Mouse (Mus musculus) ovary, postnatal 10 days (tissue): ENCODE results near the gene Slc22a23.
"Not testable (repeated sequence)": the region's sequence is repeated elsewhere in the genome, so short reads cannot be mapped to it uniquely, and the experiment has no call there.

Experiments
- DNase-seq: peaks from one replicate; pipeline ENCODE4 v3.0.0; 2022; ENCODE audit warnings: low spot score

The Slc22a23 gene

DNA sequence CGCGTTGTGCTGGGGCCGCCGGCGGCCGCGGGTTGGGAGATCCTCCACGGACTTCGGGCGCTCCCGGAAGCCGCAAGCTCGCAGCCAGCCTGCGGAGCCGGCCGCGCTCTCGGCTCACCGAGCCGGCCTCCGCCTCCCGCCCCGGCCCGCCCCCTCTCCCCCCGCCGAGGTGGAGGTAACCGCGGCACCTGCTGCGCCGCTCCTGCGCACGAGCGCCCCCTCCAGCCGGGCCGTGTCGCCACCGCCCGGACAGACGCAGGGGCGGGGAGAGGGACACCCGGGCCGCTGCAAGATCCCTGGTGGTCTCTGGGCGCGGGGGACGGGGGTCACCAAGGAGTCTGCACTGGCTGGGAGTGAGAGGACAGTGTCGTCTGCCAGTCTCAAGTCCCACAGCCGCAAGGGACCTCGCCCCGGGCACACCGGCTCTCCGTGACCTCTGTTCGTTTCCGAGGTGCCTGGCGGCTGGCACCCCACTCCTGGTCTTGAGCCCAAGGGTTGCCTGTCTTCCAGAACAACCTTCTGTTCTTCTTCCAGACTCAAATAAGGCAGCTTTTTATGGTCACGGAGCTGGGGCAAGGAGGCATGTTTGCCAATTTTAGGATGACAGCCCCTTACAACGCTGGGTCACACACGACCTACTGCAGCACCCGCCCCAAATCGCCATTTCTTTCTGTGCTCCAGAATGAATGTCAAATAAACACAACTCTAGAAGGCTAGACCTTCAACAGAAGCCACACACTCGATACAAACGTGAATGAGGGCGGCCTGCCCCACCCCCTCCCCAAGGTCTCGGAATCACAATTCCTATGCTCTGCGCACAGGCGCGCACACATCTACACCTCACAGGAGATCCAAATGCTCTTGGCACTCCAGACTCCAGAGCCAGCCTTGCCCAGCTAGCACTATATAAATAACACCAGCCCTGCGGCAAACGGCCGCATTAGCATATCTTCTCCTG, at the start of gene Slc22a23:
Gene Slc22a23, minus strand, starts transcription at position 55 of the 958 bp plus-strand sequence.
- DNase-seq, result peak; percentile 42

DNA sequence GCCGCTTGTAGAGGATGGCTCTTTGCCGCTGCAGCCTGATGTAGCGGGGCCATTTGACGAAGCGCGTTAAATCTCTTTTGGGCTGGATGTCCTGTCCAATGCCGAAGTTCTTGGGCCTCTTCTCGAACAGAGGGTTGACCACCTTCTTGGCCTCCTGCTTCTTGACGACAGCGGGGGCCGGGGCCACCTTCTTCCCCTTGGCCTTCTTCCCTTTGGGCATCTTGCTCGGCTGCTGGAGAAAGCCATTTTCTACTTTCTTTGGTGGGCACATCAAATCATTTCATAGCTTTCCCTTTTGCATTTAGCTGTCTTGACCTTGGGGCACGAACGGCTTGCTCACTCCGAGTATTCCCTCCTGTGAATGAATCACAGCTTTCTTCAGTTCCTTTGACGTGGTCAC, 49.3 kb upstream of the Slc22a23 start:
- not testable (repeated sequence) for DNase-seq

DNA sequence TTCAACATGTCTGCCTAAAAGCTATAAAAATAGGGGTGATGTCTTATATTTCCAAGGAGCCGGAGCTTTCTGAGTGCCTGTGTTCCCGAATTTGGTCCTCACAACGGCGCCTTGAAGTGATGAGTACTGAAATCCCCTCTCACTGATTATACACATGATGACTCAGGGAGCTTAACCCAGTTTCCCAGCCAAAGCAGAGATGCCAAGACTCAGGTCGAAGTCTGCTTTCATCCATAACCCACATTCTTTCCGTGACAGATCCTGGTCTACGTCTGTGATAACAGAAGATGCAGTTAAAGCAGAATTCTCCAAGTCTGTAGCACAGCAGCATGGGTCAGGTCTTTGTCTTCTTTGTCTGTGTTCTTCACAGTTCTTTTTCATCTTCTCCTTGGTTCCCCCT, 47.4 kb upstream of the Slc22a23 start:
- DNase-seq, result no peak

DNA sequence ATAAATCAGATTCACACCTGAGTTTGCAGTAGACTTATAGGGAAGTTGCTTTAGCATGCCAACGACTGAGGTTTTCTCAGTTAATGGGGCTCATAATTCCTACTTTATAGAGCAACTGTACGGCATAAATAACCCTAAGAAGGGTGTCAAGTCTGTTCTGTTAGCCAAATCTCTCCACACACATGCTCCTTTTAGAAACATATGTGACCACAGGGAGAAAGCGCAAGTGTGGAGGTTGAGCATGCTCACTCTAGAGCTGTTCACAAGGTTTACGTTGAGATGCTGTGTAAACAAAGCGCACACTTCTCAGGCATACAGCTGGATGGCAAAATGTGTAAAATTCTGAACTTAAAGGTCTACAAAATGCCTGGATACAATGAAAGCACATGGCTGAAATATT, 43.2 kb upstream of the Slc22a23 start:
- no peak for DNase-seq

DNA sequence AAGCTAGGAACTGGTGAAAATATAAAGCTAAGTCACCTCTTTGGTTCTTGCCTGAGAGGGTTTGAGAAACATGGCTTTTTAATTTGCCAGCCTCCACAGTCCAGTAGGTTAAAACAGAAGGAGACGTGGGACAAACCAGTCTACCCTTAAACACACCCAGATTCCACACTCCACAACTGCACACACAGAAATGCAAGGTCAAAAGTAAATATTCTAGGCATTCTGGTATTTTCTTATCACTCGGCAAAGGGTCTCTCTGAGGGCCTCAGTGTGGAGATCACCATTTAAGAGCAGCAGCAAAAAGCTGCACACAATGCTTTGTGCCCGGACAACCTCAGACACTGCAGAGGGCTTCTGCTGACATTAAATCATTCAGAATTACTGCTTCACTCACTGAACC, 38.4 kb upstream of the Slc22a23 start:
- no peak for DNase-seq

DNA sequence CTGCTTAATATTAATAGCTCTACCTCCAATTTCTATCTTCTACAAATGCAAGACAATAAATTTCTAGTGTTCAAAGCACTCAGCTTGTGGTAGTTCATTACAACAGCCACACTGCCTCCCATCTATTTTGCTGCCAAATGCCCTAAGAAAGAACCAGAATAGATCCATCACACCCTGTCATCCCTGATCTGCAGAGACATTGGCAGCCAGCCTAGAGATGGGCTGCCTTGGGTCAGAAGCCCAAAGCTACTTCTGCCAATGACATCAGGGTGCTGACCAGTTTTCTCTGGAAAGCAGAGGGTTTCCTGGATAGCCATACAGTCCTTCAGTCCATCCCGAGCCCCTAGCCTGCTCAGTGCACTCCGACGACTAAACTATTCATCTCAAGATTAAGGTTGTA, 33.9 kb upstream of the Slc22a23 start:
- no peak for DNase-seq

DNA sequence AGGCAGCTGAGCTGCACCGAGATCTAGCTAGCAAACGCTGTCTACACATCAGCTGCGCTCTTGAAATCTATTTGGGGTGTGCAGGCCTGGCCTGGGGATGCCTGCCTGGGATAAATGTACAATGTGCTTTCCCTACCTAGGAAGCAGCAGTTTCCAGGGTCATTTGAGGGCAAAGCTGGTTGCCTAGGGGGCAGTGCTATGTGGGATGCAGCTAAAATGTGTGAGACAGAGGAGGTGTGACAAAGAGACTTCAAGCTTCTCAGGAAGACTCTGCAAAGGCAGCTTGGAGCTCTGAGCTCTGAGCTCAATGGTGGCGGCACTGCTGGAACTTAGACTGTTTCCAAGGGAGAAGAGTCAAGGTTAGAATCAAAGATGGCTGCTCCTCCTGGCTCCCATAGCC, 30.2 kb upstream of the Slc22a23 start:
- DNase-seq, result no peak

DNA sequence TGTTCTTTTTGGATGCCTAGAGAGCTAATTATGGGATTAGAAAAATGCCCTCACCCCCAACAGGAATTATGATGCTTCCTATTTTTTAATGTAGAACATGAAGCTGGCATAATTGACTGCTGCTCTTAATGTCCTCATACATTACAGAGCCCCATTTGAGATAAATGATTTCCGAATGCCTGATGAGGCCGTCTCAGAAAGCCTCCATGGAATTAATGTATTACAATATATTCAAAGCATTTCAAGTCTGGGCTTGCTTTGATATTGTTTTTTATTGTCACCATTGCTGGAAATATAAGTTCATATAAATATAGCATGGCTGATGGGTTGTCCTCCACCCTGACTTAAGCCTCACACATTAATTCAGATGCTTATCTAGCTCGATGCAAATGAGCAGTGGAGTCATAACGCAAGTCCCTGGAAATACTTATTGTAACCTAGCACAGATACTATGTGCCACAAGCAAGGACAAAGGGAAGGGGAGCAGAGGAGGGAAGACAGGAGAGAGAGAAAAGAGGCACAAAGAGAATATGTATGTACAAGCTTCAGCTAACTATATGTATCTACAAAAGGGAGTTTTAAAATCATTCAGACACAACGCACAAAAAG, 28.0 kb upstream of the Slc22a23 start:
- DNase-seq, result no peak

DNA sequence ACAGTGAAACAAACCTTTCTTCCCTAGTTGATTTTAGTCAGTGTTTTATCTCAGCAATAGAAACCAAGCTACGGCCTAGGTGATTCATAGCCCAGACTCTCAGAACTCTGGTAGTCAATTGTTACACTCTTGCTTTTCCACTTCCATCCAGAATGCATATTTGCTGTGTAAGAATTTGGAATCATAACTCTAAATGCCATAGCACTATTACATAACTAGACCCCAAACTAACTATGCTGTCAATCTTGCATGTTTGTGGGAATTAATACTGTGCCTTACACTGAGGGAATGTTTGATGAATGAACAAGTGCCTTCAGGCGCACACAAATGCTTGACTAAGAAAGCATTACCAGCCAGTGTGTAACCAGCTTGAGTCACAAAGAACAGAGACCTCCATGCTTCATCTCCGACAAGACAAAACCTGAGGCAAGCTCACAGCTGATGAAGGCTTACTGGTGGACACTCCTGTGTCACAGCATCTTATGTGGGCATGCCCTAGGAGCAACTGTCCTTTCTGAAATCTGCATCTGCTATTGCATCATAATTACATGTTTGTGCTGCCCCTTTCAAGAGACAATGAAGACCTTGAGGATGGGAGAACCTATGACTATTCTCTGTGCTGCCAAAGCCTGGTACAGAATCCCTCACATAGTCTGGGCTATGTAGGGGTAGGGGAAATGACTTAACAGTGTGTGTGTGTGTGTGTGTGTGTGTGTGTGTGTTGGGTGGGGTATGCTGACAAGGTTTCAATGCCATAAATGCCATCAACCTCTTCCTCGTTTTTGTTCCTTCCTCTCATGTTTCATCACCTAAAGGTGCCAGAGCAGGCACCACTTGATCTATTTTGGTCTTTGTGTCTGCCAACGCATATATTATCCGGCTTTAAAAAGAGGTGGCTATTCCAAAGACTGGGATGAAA, 27.2 kb upstream of the Slc22a23 start:
- DNase-seq, result no peak

DNA sequence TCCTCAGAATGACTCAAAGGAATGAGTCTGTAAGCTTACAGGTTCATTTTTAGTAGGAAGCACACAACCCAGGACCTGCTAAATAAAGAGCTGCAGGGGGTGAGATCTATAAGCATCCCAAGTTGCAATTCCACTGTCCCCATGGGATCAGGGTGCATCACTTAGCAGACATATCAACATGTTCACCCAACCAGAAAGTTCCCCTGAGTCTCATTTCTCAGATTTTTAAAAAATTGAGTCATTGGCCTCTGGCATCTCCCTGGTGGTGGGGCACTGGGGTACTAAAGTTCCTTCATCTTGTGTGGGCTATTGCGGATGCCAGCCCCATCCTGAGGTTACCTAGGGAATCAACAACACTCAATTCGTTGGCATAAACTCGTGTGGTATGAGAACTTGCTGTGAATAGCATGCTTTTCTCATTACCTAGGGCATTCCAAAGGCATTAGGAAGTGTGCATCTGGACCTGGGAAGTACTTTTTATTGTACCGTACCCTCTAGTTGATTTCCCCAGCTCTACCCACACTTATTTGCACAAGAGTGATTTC, 25.4 kb upstream of the Slc22a23 start:
- no peak for DNase-seq

DNA sequence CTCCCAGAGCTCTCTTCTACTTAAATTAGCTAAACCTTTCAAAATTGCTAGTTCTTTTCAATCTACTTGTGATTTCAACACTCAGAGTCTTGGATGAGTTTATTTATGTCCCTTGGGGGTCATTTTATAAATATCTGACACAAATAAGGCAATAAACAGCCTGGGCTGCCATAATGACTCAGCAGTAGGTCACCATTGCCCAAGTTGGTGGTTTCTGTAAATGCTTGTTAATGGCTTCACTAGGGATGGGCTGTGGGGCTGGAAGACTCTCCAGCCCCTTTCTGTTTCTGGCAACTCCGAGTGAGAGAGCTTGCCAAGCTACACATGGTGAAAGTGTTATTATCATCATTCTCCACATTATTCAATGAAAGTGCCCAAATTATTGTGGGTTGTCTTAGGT, 20.2 kb upstream of the Slc22a23 start:
- no peak for DNase-seq

DNA sequence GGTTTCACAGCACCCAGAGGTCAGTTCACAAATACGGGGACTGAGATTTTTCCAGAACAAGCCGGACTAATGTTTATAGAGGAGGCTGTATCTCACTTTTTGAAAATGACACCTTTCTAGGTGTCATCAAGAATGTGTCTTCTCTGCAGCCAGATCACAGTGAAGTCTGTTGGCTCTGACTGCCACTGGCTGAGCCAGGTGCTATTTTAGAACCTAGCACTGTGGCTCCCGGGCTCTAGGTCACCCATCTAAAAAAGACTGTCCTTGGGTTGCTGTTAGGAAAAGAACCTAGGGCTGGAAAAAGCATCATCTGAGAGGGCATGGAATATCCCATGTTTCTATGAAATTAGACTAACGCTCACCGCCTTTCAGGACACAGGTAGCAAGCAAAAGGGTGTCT, 10.7 kb upstream of the Slc22a23 start:
- no peak for DNase-seq

DNA sequence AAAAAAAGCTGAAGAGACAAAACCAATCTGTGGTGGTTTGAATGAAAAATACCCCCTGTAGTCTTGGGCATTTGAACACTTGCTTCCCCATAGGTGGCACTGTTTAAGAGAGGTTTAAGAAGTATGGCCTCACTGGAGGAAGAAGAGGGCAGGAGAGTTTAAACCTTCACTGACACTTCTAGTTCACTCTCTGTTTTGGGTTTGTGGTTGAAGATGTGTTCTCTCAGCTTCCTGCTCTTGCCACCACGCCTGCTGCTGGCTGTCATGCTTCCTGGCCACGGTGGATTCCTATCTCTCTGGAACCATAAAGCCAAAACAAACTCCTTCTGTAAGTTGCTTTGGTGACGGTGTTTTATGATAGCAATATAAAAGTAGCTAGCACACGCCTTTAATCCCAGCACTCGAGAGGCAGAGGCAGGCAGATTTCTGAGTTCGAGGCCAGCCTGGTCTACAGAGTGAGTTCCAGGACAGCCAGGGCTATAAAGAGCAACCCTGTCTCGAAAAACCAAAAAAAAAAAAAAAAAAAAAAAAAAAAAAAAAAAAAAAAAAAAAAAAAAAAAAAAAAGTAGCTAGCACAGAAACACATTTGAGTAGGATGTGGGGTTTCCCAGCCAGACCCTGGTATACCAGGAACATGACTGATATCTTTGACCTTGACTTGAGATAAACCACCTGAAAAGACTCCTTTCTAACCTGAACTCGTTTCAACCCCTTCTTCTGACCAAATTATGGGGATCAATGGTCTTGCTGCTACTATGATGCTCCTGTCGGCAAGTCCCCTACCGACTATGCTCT, 10.0 kb upstream of the Slc22a23 start:
- no peak for DNase-seq

DNA sequence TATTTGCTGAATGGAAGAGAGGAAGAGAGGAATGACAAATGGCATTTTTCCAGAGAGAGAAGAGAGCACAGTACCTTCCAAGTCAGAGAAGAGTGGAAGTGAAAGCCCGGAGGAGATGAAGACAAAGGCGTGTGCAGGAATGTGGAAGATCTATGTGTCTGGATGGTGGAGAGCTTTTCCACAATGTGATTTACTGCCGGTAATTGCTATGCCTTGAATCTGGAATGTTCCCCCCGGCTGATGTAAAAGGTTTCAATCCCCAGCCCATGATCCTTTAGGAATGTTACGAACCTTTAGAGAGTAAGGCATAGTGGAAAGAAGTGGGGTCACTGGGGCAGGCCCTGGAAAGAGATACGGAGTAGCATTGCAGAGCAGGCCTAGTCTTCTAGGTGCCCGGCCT, 8.3 kb upstream of the Slc22a23 start:
- no peak for DNase-seq

DNA sequence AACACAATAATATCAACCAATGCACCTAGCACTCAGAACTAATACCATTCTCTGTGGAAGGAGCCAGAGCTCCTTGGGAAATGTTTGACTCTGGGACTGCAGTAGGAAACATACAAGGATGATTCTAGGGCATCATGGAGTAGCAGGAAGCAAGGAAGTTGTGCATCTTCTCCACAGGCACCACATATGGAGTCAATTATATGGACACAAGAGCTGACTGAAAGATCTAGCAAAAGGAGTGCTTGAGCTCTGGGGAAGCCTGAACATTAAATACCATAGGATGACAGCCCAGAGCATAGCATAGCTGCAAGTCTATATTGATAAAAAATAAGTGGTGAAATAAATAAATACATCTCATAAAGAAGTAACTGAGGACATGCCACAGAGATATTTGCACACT, 6.5 kb upstream of the Slc22a23 start:
- no peak for DNase-seq

DNA sequence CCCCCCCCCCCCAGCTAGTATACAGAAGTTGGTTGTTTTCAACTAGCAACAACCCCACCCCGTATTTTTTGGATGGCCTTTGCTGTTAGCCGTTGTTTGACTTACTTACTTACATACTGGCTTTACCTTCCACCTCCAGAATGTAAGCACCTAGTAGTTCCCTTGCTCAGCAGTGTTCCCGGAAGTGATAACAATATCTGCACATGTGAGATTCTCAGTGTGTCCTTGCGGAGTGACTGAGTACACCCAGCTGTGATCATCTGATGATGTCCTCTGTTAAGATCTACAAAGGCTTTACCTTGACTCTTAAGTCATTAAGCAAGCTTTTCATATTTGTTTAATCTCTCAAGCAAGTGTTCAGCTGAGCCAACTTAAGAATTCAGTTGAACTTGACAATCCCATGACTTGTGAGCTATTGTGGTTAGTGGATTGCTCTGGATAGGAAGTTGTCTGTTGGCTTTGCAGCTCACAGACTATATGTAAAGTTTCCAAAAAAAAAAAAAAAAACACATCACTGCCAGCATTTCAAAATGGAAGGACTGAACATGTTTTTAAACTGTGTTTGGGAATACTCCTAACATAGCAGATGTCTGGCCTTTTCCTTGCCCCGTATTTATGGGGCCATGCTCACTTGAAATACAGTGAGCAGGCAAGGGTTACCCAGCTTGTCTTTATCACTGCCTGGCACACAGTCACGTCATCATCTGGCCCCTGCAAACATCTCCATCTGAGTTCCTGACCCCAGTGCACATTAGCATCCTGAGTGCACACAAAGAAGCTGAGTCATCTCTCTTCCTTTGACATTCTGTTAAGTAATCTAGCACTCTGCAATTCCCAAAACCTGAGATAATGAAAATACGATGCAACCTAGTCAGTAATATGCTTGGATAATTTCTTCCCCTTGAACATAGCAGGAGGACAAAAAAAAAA, 3.2 kb upstream of the Slc22a23 start:
- DNase-seq, result no peak

DNA sequence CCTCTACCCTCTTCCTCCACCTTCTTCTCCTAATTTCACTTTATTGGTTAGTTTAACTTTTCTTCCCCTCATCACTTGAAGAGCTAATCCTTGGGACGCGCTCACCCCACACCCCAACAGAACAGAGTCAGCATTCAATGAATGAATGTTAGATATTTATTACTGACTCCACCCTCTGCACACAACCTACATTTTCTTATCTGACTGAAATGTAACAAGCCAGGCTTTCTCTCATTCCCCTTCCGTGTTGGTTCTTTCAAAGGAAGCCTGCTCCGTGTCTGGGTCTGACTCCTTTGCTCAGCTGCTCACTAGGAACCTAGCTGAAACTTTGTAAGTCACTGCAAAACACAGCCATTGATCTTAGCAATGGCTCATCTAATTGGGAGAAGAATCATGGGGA, 1.8 kb upstream of the Slc22a23 start:
- DNase-seq, result no peak

DNA sequence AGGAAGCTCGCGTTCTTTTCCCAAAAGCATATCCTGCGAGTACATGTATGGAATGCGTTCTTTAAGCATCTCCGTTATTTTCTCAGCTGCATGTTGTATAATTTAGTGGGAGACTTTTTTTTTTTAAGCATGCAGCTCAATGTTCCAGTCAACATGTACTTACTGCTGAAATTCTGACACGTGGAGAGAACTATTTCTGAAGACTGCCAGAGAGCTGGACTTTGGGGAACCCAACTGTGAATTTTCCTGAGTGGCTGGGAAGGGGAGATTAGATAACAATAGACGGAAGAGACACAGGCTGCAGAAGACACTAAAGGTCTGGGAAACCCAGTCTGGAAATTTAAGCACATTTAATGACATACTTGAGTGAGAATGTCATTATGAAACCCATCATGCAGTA, 1.3 kb upstream of the Slc22a23 start:
- DNase-seq, result no peak

DNA sequence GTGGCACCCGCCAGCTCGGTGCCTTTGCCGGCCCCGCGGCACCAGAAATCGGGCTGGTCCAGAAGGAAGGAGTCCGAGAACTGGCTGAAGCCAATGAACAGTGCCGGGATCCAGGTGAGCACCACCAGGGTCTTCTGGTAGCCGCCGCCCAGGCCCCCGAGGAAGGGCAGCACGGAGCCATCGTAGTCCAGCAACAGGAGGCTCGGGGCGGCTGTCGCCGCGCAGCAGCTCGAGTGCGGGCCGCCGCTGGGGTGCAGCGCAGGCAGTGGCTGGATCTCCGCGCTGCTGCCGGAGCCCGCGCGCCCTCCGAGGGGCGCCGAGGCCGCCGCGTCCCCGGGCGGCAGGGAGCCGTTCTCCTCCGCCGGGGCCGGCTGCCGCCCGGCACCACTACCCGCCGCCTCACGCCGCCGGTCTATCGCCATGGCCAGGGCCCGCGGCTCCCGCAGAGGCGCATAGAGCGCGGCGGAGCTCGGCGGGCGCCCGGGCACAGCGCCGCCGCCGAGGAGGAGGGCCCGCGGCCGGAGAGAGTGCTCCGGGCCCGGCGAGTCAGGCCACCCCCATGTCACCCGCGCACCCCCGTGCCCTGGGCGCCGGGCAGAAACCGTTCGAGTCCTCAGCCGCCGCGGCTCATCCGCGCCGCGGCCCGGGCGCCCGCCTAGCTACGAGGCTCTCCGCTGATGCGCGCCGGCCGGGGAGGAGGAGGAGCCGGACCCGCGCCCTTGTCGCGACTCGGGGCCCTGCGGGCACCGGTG, 430 bp downstream of the Slc22a23 start:
- DNase-seq, result peak; percentile 13
